ENCODE assay signal across 8 mouse cellular contexts in genomic region chr10:68279516-68280501, GRCm38 (mm10). TPM values are rescaled to one million over a fixed set of nuclear protein-coding genes. Genes with fewer than 3 reads are reported as not detected.
A peak's percentile ranks its signal among the peaks of the same experiment; 100 is the strongest.
DNase-seq lines count a peak whose midpoint lies in the region; ATAC-seq and TF ChIP-seq lines count a peak whose summit lies in the region.

No protein-coding gene starts in this region.

- H3K36me3 ChIP-seq in ES-E14 (ENCODE audit: control insufficient read depth, insufficient read depth, low read length, poor library complexity, severe bottlenecking) = no peaks in the 10 kb centered on the region
- H3K36me3 ChIP-seq in hindbrain, embryonic 10.5 days = no peaks in the 10 kb centered on the region
- H3K36me3 ChIP-seq in lung, postnatal 0 days (ENCODE audit: insufficient read depth, low read length) = no peaks in the 10 kb centered on the region

- H3K9me3 ChIP-seq in ES-E14 (ENCODE audit: control insufficient read depth, insufficient read depth, low read depth, low read length) = no peaks in the 10 kb centered on the region
- H3K9me3 ChIP-seq in hindbrain, embryonic 10.5 days = no peaks in the 10 kb centered on the region
- H3K9me3 ChIP-seq in lung, postnatal 0 days (ENCODE audit: low read length) = no peaks in the 10 kb centered on the region

- TF ChIP-seq CTCF in lung, postnatal 0 days (IDR thresholded peaks at IDR 0.05) = no peak

- peak overlapping the region; percentile 92 for H3K4me2 ChIP-seq in lung, postnatal 0 days (replicated peaks; ENCODE audit: low read depth, low read length)

- H3K4me3 ChIP-seq in ES-E14 (ENCODE audit: insufficient read depth in 1 of 2, low read depth in 1 of 2, low read length in 2 of 2, poor library complexity in 1 of 2, severe bottlenecking in 1 of 2) = peak overlapping the region; percentile 47 to 74
- peak overlapping the region; percentile 75 for H3K4me3 ChIP-seq in hindbrain, embryonic 10.5 days
- peak overlapping the region; percentile 68 for H3K4me3 ChIP-seq in lung, postnatal 0 days (ENCODE audit: low read depth, low read length)

- WGBS in hindbrain, embryonic 10.5 days = under 1% methylated on average over 41 of the region's 41 CpGs
- under 1% methylated on average over 41 of the region's 41 CpGs for WGBS in lung, postnatal 0 days

- H3K27me3 ChIP-seq in hindbrain, embryonic 10.5 days (ENCODE audit: insufficient read depth, poor library complexity, severe bottlenecking) = peaks cover 18% of the 10 kb centered on the region
- no peaks in the 10 kb centered on the region for H3K27me3 ChIP-seq in lung, postnatal 0 days (replicated peaks; ENCODE audit: insufficient read depth, low read length)

- no peak for DNase-seq in ES-E14 (ENCODE audit: low read depth, low spot score)
- peak; percentile 78 to 81 for DNase-seq in cerebellum, adult 18-20 months
- peak; percentile 68 for DNase-seq in hindbrain, embryonic 10.5 days (ENCODE audit: low spot score)
- DNase-seq in layer of hippocampus, postnatal 10 days (ENCODE audit: low spot score in 2 of 2) = peak; percentile 58 to 71
- DNase-seq in lung, postnatal 0 days (ENCODE audit: low spot score) = peak; percentile 84
- peak; percentile 63 for DNase-seq in ovary, postnatal 36 days (ENCODE audit: low spot score)
- DNase-seq in thymus, postnatal 36 days = peak; percentile 65 to 66

- in situ Hi-C loops in ES-E14 (cut with MboI; ENCODE audit: low sequenced_read_pairs in 2 of 2, unreplicated experiment in 2 of 2) = loop anchor here in 1 of 2 experiments (10.0 kb wide), 1 partner anchor 105 kb away; no protein-coding TSS in a partner anchor

- H3K9ac ChIP-seq in ES-E14 (ENCODE audit: insufficient read depth, low read depth, low read length, poor library complexity, severe bottlenecking) = no peak overlapping the region
- H3K9ac ChIP-seq in lung, postnatal 0 days (replicated peaks; ENCODE audit: low read depth) = peak overlapping the region; percentile 37

- peaks cover 0 to 4% of the 10 kb centered on the region in 2 experiments; a peak in 3 of 4 replicates for H3K4me1 ChIP-seq in ES-E14 (ENCODE audit: control insufficient read depth in 2 of 2, insufficient read depth in 2 of 2, low read length in 2 of 2, poor library complexity in 1 of 2)
- peaks cover 59% of the 10 kb centered on the region for H3K4me1 ChIP-seq in hindbrain, embryonic 10.5 days (replicated peaks)
- H3K4me1 ChIP-seq in lung, postnatal 0 days (ENCODE audit: insufficient read depth, low read depth, low read length) = peaks cover 6% of the 10 kb centered on the region; the same call in 1 of the 2 replicates

- no peak for TF ChIP-seq EP300 in lung, postnatal 0 days (IDR thresholded peaks at IDR 0.05)

- peak; percentile 39 for ATAC-seq in frontal cortex, adult (ENCODE audit: low TSS enrichment)
- no peak for ATAC-seq in lung, postnatal 0 days

- H3K27ac ChIP-seq in ES-E14 (ENCODE audit: insufficient read depth, low read depth, low read length, poor library complexity, severe bottlenecking) = no peak overlapping the region
- peak overlapping the region; percentile 93 for H3K27ac ChIP-seq in hindbrain, embryonic 10.5 days
- peak overlapping the region; percentile 81 for H3K27ac ChIP-seq in lung, postnatal 0 days (ENCODE audit: low read length)

TF ChIP-seq in ES-E14, 5 proteins besides CTCF, POLR2A, EP300 and RAD21:
- TF ChIP-seq HCFC1 (IDR thresholded peaks at IDR 0.05; ENCODE audit: borderline replicate concordance, insufficient read depth, low read length) (no peak), MAFK (IDR thresholded peaks at IDR 0.05; ENCODE audit: insufficient read depth, low read depth, low read length) (no peak), CHD2 (IDR thresholded peaks at IDR 0.05; ENCODE audit: low read depth, low read length) (no peak), ZC3H11A (IDR thresholded peaks at IDR 0.05; ENCODE audit: borderline replicate concordance, low read depth, low read length) (no peak), ZNF384 (IDR thresholded peaks at IDR 0.05; ENCODE audit: low read depth, low read length) (no peak)

RNA-seq across cellular contexts. Expression of gene Arid5b, which starts 1.3 kb away (rescaled TPM):
- 24.6 and 26.2 TPM in 2 replicates for total RNA-seq in ES-E14 (2012; rRNA removed)
- 11.7 and 14.2 TPM in 2 replicates for polyA plus RNA-seq in hindbrain, embryonic 10.5 days (2016; fragmentation: Nextera tagmentation; extraction: Ambion mirVana)
- total RNA-seq in layer of hippocampus, postnatal 10 days (2021) = 10 to 100 TPM; 16.0 to 18.2 TPM
- polyA plus RNA-seq in lung, postnatal 0 days (2015; fragmentation: Nextera tagmentation; extraction: Ambion mirVana) = 42.8 and 50.8 TPM in 2 replicates
